Mouse (Mus musculus) left cerebral cortex, postnatal 36 days (tissue): ENCODE data around the gene Ndel1. TPM values are rescaled to one million over a fixed set of nuclear protein-coding genes. Genes with fewer than 3 reads are reported as not detected.

Experiments used
- DNase-seq, 2 experiments: peaks; one replicate each; pipeline ENCODE4 v3.0.0; 2021 to 2022; ENCODE audit warnings: low spot score in 2 of 2, mixed read lengths in 1 of 2
- intact Hi-C: fragments of 180-260 bp; cut with DNase I; formaldehyde crosslinking; loops from one replicate; pipeline ENCODE4 v1.15.1; 2025
- total RNA-seq, 2 experiments: library from RNA; stranded (reverse); gene quantifications; 2 replicates each; pipeline ENCODE4 v1.2.3; 2021

Ndel1 gene
- total RNA-seq, 2 experiments from 2014 or later: 104 to 106 TPM

GRCm38 (mm10) chr11:68790720-68791119 is 80.9 kb downstream of the Ndel1 start:
- DNase-seq: no peak
- intact Hi-C loops: no loop called here

- intact Hi-C loops: no loop called here
- DNase-seq: no peak
Measured at GRCm38 (mm10) chr11:68787222-68787621, 84.4 kb downstream of the Ndel1 start.

GRCm38 (mm10) chr11:68785813-68786212 is 85.8 kb downstream of the Ndel1 start:
- DNase-seq: no peak
- intact Hi-C loops: no loop called here

DNA sequence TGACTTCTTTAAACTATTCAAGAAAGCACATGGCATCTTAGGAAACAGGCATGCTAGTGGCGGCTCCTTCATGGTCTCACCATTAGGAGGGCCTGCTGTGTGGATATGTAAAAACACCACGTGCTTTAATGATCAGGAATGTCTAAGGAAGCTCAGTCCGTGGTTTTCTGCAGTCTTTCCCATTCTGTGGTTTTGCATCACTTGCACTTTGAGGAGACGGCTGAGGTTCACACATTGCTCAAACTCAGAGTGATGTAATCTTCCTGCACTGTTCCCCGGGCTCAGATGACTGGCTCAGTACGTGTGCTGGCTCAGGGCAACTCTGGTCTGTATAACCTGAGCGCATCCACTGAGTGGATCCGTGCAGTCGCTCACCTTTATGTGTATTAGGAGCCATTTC is 89.3 kb downstream of the Ndel1 start:
- DNase-seq: no peak
- intact Hi-C loops: no loop called here

GRCm38 (mm10) chr11:68780466-68781114 is 91.1 kb downstream of the Ndel1 start:
- intact Hi-C loops: no loop called here

DNA sequence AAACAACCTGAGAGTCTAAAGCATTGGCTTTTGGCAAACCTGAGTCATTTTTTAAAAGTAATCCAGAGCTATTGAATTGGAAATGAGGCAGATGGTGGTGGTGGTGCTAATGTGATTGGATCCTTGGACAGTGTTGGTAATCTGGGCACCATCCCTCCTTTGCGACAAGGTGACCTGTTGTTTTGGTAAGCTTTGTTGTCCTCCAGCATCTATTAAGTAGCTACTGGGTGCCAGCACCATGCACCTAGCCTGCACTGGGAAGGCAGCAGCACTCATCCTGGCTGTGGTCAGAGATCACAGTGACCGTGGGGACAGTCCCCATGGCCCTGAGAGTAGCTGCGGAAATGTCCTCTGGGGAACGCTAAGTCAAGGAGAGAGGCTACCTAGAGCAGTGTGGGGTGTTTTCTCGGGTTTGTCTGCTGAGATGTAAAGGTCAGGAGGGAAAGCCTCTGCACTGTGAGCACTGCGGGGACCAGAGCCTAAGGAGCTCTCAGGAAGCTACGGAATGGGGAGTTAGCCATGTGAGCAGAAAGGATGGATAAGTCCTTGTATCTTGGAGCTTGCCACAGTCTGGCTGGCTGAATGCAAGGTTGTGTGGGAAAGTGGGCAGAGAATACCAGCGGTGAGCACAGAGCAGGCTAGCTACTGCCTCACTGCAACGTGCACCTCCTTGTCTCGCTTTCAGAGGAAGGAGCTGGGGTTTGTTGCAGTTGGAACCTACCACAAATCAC is 91.8 kb downstream of the Ndel1 start:
- intact Hi-C loops: no loop called here

More at GRCm38 (mm10) chr11:68780466-68781114, 91.1 kb downstream of the Ndel1 start:
- no peak for DNase-seq

GRCm38 (mm10) chr11:68778855-68779254 is 92.8 kb downstream of the Ndel1 start:
- DNase-seq: no peak
- intact Hi-C loops: no loop called here

More for the DNA sequence above, 91.8 kb downstream of the Ndel1 start:
- peak; percentile 26 to 38 for DNase-seq

DNA sequence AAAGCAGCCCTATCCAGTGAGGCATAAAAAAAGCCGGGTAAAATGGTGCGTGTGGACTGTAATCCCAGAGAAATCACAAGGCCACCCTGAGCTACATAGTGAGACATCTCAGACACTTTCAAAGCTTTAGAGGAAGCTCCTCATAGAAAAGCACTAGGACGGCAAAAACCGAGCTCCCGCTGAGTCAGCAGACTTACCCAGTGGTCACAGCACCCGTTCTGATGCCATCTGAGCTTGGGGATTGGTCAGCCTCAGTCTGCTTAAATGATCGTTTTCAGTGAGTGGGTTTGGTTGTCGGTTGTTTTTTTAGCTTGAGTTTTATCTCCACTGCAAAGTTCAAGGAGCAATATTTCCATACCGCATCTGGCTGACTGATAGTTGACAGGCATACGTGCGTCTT is 93.7 kb downstream of the Ndel1 start:
- DNase-seq: no peak
- intact Hi-C loops: no loop called here

GRCm38 (mm10) chr11:68776147-68776655 is 95.5 kb downstream of the Ndel1 start:
- no peak for DNase-seq
- intact Hi-C loops: no loop called here

Other genes starting within 250 kb of the Ndel1 start
- gene Myh10, start 180.3 kb downstream of the Ndel1 start, total RNA-seq: 100 to 1,000 TPM; 198 to 218 TPM
- not detected for gene Rnf222, start 16.7 kb upstream of the Ndel1 start, total RNA-seq
- gene Rpl26, start 29.7 kb upstream of the Ndel1 start, total RNA-seq: 100 to 1,000 TPM; 695 to 749 TPM
- gene Odf4, start 55.2 kb upstream of the Ndel1 start, total RNA-seq: under 1 TPM; 0.47 to 0.70 TPM
- gene Arhgef15, start 85.6 kb upstream of the Ndel1 start, total RNA-seq: 10 to 100 TPM; 16.5 to 26.9 TPM
- 1 to 10 TPM; 5.7 to 6.1 TPM for gene Slc25a35, start 96.3 kb upstream of the Ndel1 start, total RNA-seq
- gene Rangrf, start 103.3 kb upstream of the Ndel1 start, total RNA-seq: 10 to 100 TPM; 13.7 to 18.6 TPM
- 10 to 100 TPM; 16.1 to 24.2 TPM for gene Pfas, start 136.6 kb upstream of the Ndel1 start, total RNA-seq
- 10 to 100 TPM; 38.1 to 40.5 TPM for gene Ctc1, start 144.1 kb upstream of the Ndel1 start, total RNA-seq
- 1 to 10 TPM in 1 of 2 experiments, under 1 TPM in 1; 0.43 to 1.1 TPM for gene Aurkb, start 173.8 kb upstream of the Ndel1 start, total RNA-seq
- gene Borcs6, start 187.9 kb upstream of the Ndel1 start, total RNA-seq: 10 to 100 TPM; 30.7 to 38.4 TPM
- 10 to 100 TPM; 19.5 to 20.5 TPM for gene Tmem107, start 198.9 kb upstream of the Ndel1 start, total RNA-seq
- gene Vamp2, start 216.6 kb upstream of the Ndel1 start, total RNA-seq: 1,000 to 10,000 TPM; 1,090 to 1,186 TPM
- gene Per1, start 223.4 kb upstream of the Ndel1 start, total RNA-seq: 100 to 1,000 TPM; 106 to 122 TPM
- 1 to 10 TPM in 1 of 2 experiments, under 1 TPM in 1; 0.79 to 1.3 TPM for gene Hes7, start 248.5 kb upstream of the Ndel1 start, total RNA-seq